Mouse (Mus musculus) CH12.LX (cell line): Measurements from ENCODE around the gene Proser2.

Experiments used
- CTCF ChIP-seq, 2 experiments: IDR thresholded peaks in 1 of 2; conservative IDR thresholded peaks in 1 of 2; 2 replicates each; pipeline ENCODE4 v1.5.1; 2011 to 2012; ENCODE audit warnings: low read depth in 2 of 2, low read length in 2 of 2, improper control_type of control experiment in 1 of 2, inconsistent platforms in 1 of 2, mild to moderate bottlenecking in 1 of 2, moderate library complexity in 1 of 2
- E2F4 ChIP-seq: IDR thresholded peaks from 2 replicates; pipeline ENCODE4 v1.6.1; 2011; ENCODE audit warnings: low read depth, low read length, improper control_type of control experiment; ENCODE audit not compliant: insufficient replicate concordance
- EP300 ChIP-seq: IDR thresholded peaks from 2 replicates; pipeline ENCODE4 v1.6.1; 2011; ENCODE audit warnings: low read length, improper control_type of control experiment
- MAX ChIP-seq: IDR thresholded peaks from 2 replicates; pipeline ENCODE4 v1.6.1; 2011; ENCODE audit warnings: low read length, improper control_type of control experiment
- POLR2A ChIP-seq: IDR thresholded peaks from 2 replicates; pipeline ENCODE4 v1.6.1; 2011; ENCODE audit warnings: low read depth, mild to moderate bottlenecking, improper control_type of control experiment, low read length
- POLR2AphosphoS2 ChIP-seq: IDR thresholded peaks from 2 replicates; pipeline ENCODE4 v1.6.1; 2011; ENCODE audit warnings: low read depth, low read length, improper control_type of control experiment
- RAD21 ChIP-seq: IDR thresholded peaks from 2 replicates; pipeline ENCODE4 v1.6.1; 2011; ENCODE audit warnings: low read depth, mild to moderate bottlenecking, low read length, improper control_type of control experiment, moderate library complexity
- TBP ChIP-seq: conservative IDR thresholded peaks from 2 replicates; pipeline ENCODE4 v1.6.1; 2011; ENCODE audit warnings: low read depth, low read length, improper control_type of control experiment
- TCF12 ChIP-seq: IDR thresholded peaks from 2 replicates; pipeline ENCODE4 v1.6.1; 2014; ENCODE audit warnings: low read depth, mild to moderate bottlenecking, inconsistent platforms, low read length, improper control_type of control experiment
- ZC3H11A ChIP-seq: IDR thresholded peaks from 2 replicates; pipeline ENCODE4 v1.6.1; 2012; ENCODE audit warnings: low read depth, mild to moderate bottlenecking, inconsistent platforms, low read length, improper control_type of control experiment
- ZMIZ1 ChIP-seq: IDR thresholded peaks from 2 replicates; pipeline ENCODE4 v1.6.1; 2012; ENCODE audit warnings: low read depth, mild to moderate bottlenecking, inconsistent platforms, low read length, improper control_type of control experiment

DNA sequence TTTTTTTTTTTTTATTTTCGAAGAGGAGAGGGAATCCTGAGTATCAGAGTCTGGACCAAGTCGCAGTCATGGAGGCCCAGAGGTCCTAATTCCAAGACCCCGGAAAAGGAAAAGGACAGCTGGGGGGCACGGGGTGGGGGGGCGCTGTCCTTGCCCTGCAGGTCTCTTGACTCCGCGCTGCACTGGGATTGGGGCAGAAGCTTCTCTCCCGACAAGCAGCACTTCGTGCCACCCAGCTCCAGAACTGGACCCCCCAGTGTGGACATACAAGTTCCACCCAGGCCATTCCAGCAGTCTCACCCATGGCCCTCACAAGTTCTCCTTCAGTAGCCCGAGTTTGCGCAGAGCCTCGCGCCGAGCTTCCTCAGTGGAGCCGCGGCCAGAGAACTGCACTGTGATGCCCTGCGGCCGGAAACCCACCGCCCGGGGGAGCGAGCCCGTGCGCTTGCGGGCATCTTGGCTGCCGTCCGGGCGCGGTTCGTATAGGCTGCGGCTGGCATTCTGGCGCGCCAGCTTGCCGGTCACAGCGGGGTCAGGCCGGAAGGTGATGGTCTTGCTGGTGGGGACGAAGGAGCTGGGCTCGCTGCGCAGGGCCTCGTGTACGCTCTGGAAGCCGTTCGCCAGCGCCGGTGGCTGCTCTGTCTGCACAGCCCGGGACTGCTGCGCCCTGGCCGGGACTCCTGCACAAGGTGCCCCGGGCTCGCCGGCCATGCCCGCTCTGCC is 29.8 kb downstream of the Proser2 start:
- TF ChIP-seq CTCF (conservative IDR thresholded peaks at IDR 0.05 in 1 of 2, IDR thresholded peaks at IDR 0.05 in 1 of 2; ENCODE audit: low read depth in 2 of 2, low read length in 2 of 2): no peak
- no peak for TF ChIP-seq ZMIZ1
- no peak for TF ChIP-seq ZC3H11A
- no peak for TF ChIP-seq RAD21
- TF ChIP-seq TBP: no peak
- no peak for TF ChIP-seq EP300
- no peak for TF ChIP-seq E2F4
- no peak for TF ChIP-seq POLR2A
- no peak for TF ChIP-seq POLR2AphosphoS2
- TF ChIP-seq TCF12: no peak
- no peak for TF ChIP-seq MAX
